Mouse (Mus musculus) bone marrow macrophage, adult 2 months (primary cell): ENCODE measurements around the gene Etl4. TPM values are rescaled to one million over a fixed set of nuclear protein-coding genes. Genes with fewer than 3 reads are reported as not detected.

Experiments used
- H3K27ac ChIP-seq: 2 replicates; pipeline ENCODE4 v1.5.1; 2012; ENCODE audit warnings: low read depth, low read length; ENCODE audit not compliant: insufficient read depth
- H3K4me1 ChIP-seq: 2 replicates; pipeline ENCODE4 v1.6.1; 2012; ENCODE audit warnings: low read length; ENCODE audit not compliant: control insufficient read depth, insufficient read depth
- H3K4me3 ChIP-seq: 2 replicates; pipeline ENCODE4 v1.5.1; 2012; ENCODE audit warnings: mild to moderate bottlenecking, low read length, moderate library complexity; ENCODE audit not compliant: insufficient read depth
- CTCF ChIP-seq: IDR thresholded peaks from 2 replicates; pipeline ENCODE4 v1.5.1; 2012; ENCODE audit warnings: low read depth, mild to moderate bottlenecking, low read length, moderate library complexity
- POLR2A ChIP-seq: IDR thresholded peaks from 2 replicates; pipeline ENCODE4 v1.6.1; 2012; ENCODE audit warnings: mild to moderate bottlenecking, low read depth, low read length, borderline replicate concordance
- polyA plus RNA-seq: library from polyadenylated mRNA; stranded (reverse); fragments of >200 nt; gene quantifications from 2 replicates; pipeline ENCODE4 v1.2.4, GENCODE M21; 2012; ENCODE audit not compliant: missing spikeins, insufficient read depth, insufficient read length

Etl4 gene
- polyA plus RNA-seq, 1 experiment, result 7.3 TPM

DNA sequence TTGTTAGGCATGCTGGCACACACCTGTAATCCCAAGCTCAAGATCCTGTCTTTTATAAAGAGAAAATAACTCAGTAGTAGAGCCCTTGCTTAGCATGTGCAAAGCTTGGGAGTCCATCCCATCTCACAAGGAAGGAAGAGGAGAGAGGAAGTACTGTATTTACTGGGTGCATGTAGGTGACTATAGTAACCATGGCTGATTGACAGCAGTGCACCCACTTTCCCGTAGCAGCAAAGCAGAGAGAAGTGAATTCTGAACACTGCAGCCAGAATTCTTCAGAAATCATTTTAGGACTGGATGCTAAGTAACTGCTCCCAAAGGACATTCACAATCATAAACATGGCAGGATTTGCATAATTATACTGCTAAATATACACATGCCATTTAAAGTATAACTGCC, 838.1 kb downstream of the Etl4 start:
- Histone ChIP-seq H3K4me3 (no peak overlapping the region), H3K4me1 (peaks cover 2% of the 10 kb centered on the region; the same call in 1 of the 2 replicates), H3K27ac (no peak overlapping the region)
- TF ChIP-seq POLR2A, result no peak

DNA sequence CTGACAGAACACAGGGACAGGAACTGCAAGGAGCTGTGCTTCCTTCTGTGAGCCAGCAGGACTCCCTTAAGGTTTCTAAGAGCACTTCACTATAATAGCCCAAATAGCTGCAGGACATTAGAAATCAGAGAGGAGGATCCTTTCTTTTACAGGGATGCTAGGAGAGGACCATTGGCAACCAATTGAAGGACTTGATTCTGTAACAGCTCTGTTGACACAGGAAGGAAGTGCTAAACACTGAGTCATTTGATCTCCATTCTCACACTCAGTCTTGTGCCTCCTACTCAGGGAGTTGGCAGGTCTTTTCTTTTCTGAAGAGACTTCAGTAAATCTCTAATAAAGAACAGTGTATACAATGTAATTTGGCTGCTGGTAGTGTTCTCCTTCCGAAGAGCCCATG, 838.9 kb downstream of the Etl4 start:
- Histone ChIP-seq H3K27ac (no peak overlapping the region), H3K4me3 (no peak overlapping the region), H3K4me1 (peaks cover 4% of the 10 kb centered on the region; the same call in 1 of the 2 replicates)
- TF ChIP-seq POLR2A, result no peak
- TF ChIP-seq CTCF, result no peak

GRCm38 (mm10) chr2:20749687-20750086, 840.1 kb downstream of the Etl4 start:
- H3K27ac ChIP-seq, result no peak overlapping the region
- H3K4me3 ChIP-seq, result no peak overlapping the region
- no peak for TF ChIP-seq POLR2A
- no peak for TF ChIP-seq CTCF
- peaks cover 4% of the 10 kb centered on the region; the same call in 1 of the 2 replicates for H3K4me1 ChIP-seq

- TF ChIP-seq POLR2A (no peak), CTCF (no peak)
- Histone ChIP-seq H3K27ac (no peak overlapping the region), H3K4me1 (peaks cover 7% of the 10 kb centered on the region; the same call in 1 of the 2 replicates), H3K4me3 (no peak overlapping the region)
Observed at GRCm38 (mm10) chr2:20753282-20754110, 843.9 kb downstream of the Etl4 start.

DNA sequence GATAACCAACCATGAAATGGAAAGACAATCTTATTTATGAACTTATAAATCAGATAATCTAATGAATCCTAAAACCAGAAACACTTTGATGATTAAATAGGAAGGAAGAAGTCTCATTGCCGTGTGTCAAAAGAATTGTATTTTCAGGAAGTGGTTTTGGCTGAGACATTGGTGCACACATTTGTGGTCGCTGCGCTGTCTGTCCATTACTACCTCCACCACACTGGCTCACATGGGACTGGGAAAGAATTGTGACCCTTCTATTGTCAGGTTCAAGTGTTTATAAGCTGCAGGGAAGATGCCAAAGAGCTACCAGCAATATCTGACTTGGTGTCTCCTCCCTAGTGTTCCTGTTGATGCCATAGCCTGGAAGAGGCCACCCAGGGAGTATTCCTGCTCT, 847.4 kb downstream of the Etl4 start:
- no peak overlapping the region for H3K4me3 ChIP-seq
- H3K27ac ChIP-seq, result no peak overlapping the region
- peaks cover 6% of the 10 kb centered on the region; the same call in 1 of the 2 replicates for H3K4me1 ChIP-seq
- TF ChIP-seq POLR2A (no peak), CTCF (no peak)

DNA sequence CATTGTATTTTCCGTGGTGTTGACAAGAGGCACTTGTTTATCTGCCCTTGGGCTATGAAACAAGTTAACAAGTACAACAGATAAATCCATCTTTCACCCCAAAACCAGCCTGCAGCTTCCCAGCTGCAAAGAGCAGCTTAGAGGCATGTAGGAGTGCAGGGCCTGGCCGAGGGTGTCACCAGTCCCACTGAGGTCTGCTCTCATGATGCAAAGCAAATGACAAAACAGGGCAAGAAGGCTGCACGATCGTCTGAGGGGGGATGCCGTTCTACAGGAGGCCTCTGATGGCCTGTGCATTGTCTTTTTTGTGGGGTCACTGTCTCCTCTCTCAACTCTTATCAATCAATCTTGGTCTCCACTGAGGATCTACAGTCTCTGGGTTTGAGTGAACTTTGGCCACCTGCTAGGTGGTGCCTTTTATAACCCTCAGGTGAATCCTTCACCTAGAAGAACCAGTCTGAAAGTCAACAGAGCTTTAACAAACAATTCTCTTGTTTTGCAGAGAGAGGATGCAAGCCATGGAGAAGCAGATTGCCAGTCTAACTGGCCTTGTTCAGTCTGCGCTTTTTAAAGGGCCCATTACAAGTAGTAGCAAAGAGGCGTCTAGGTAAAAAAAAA, 849.6 kb downstream of the Etl4 start:
- Histone ChIP-seq H3K4me1 (0 out of 2 replicates have a peak, but pooled peaks cover 4% of the 10 kb centered on the region), H3K4me3 (no peak overlapping the region), H3K27ac (no peak overlapping the region)
- TF ChIP-seq POLR2A (no peak), CTCF (no peak)

- TF ChIP-seq CTCF, result no peak
- TF ChIP-seq POLR2A, result no peak
- H3K4me3 ChIP-seq, result no peak overlapping the region
- H3K4me1 ChIP-seq, result 0 out of 2 replicates have a peak, but pooled peaks cover 4% of the 10 kb centered on the region
- H3K27ac ChIP-seq, result no peak overlapping the region
Observed at GRCm38 (mm10) chr2:20761320-20761719, 851.7 kb downstream of the Etl4 start.

DNA sequence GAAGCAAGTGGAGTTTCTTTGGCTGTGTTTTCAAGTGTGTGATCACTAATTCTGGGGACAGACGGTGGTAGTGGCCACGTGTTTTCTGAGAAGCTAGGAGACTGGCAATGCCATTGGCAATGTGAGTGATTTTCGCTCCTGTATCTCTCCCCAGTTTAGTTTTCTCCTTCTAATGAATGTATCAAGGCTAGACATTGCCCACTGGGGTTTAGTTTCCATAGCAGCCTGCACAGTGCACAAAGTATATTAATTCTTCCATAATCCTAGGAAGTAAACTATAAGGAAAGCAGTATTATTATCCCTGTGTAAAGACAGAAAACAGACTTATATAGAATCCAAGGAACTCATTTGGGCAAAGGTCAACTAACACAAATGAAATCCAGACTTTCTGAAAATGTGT, 852.2 kb downstream of the Etl4 start:
- Histone ChIP-seq H3K4me1 (0 out of 2 replicates have a peak, but pooled peaks cover 4% of the 10 kb centered on the region), H3K4me3 (no peak overlapping the region), H3K27ac (no peak overlapping the region)
- TF ChIP-seq CTCF, result no peak
- TF ChIP-seq POLR2A, result no peak

GRCm38 (mm10) chr2:20763511-20764212, 854.1 kb downstream of the Etl4 start:
- Histone ChIP-seq H3K4me1 (no peaks in the 10 kb centered on the region), H3K27ac (no peak overlapping the region)

More at GRCm38 (mm10) chr2:20763511-20764212, 854.1 kb downstream of the Etl4 start:
- no peak overlapping the region for H3K4me3 ChIP-seq
- no peak for TF ChIP-seq POLR2A
- no peak for TF ChIP-seq CTCF
